Mouse (Mus musculus): ENCODE data around the gene Pctp. TPM values are rescaled to one million over a fixed set of nuclear protein-coding genes. Genes with fewer than 3 reads are reported as not detected.

The Pctp gene
- polyA plus RNA-seq, 1 experiment from 2014 or later: 6.9 TPM

GRCm38 (mm10) chr11:90030557-90030956 lies 27.9 kb upstream of the Pctp start:
- Histone ChIP-seq H3K9ac (peak overlapping the region; percentile 60), H3K4me2 (replicated peaks) (peak overlapping the region; percentile 62), H3K9me3 (no peaks in the 10 kb centered on the region), H3K27me3 (peaks cover 25% of the 10 kb centered on the region), H3K4me1 (peaks cover 59% of the 10 kb centered on the region), H3K4me3 (peak overlapping the region; percentile 47), H3K27ac (no peak overlapping the region), H3K36me3 (peaks cover 3% of the 10 kb centered on the region)
- under 1% methylated on average over 15 of the region's 15 CpGs for WGBS
- peak; percentile 73; the same call in 1 of the 2 replicates for ATAC-seq (ENCODE audit: low FRiP score, low read depth)

- Histone ChIP-seq H3K9me3 (no peaks in the 10 kb centered on the region), H3K4me2 (replicated peaks) (peak within 1 kb of the TSS; percentile 62), H3K36me3 (no peaks in the 10 kb centered on the region), H3K4me1 (peaks cover 59% of the 10 kb centered on the region), H3K4me3 (peak within 1 kb of the TSS; percentile 47), H3K27ac (no peak within 1 kb of the TSS), H3K27me3 (peaks cover 25% of the 10 kb centered on the region), H3K9ac (peak within 1 kb of the TSS; percentile 60)
- no peak for ATAC-seq (ENCODE audit: low FRiP score, low read depth)
- WGBS: 42% methylated on average over 13 of the region's 13 CpGs
Measured at GRCm38 (mm10) chr11:90029841-90030398, 27.2 kb upstream of the Pctp start, which contains the start of gene Tmem100. TSS of gene Tmem100 (plus strand) at chr11:90030348.

GRCm38 (mm10) chr11:90029354-90029753 lies 26.7 kb upstream of the Pctp start:
- Histone ChIP-seq H3K4me1 (peaks cover 59% of the 10 kb centered on the region), H3K4me2 (replicated peaks) (peak overlapping the region; percentile 62), H3K9ac (peak overlapping the region; percentile 50), H3K27ac (no peak overlapping the region), H3K9me3 (no peaks in the 10 kb centered on the region), H3K27me3 (peaks cover 25% of the 10 kb centered on the region), H3K4me3 (peak overlapping the region; percentile 47), H3K36me3 (no peaks in the 10 kb centered on the region)
- ATAC-seq (ENCODE audit: low FRiP score, low read depth): no peak
- WGBS: 19% methylated on average over 10 of the region's 10 CpGs

- no peak for ATAC-seq (ENCODE audit: low FRiP score, low read depth)
- Histone ChIP-seq H3K27me3 (peaks cover 25% of the 10 kb centered on the region), H3K36me3 (no peaks in the 10 kb centered on the region), H3K27ac (no peak overlapping the region), H3K4me2 (replicated peaks) (no peak overlapping the region), H3K9ac (no peak overlapping the region), H3K4me3 (no peak overlapping the region), H3K9me3 (no peaks in the 10 kb centered on the region), H3K4me1 (peaks cover 59% of the 10 kb centered on the region)
- 89% methylated on average over 8 of the region's 8 CpGs for WGBS
Measured at GRCm38 (mm10) chr11:90028746-90029145, 26.1 kb upstream of the Pctp start.

GRCm38 (mm10) chr11:90027216-90027615 lies 24.5 kb upstream of the Pctp start:
- Histone ChIP-seq H3K9ac (no peak overlapping the region), H3K4me1 (peaks cover 53% of the 10 kb centered on the region), H3K9me3 (no peaks in the 10 kb centered on the region), H3K4me3 (no peak overlapping the region), H3K27me3 (peaks cover 20% of the 10 kb centered on the region), H3K27ac (no peak overlapping the region), H3K36me3 (no peaks in the 10 kb centered on the region), H3K4me2 (replicated peaks) (no peak overlapping the region)
- ATAC-seq (ENCODE audit: low FRiP score, low read depth): no peak
- WGBS: 30% methylated on average over 7 of the region's 7 CpGs

GRCm38 (mm10) chr11:90026802-90027174 lies 24.1 kb upstream of the Pctp start:
- no peak overlapping the region for H3K4me2 ChIP-seq (replicated peaks)
- no peak for ATAC-seq (ENCODE audit: low FRiP score, low read depth)
- H3K27me3 ChIP-seq: peaks cover 16% of the 10 kb centered on the region
- no peak overlapping the region for H3K9ac ChIP-seq
- H3K27ac ChIP-seq: no peak overlapping the region
- no peak overlapping the region for H3K4me3 ChIP-seq
- H3K9me3 ChIP-seq: no peaks in the 10 kb centered on the region
- H3K4me1 ChIP-seq: peaks cover 49% of the 10 kb centered on the region
- no peaks in the 10 kb centered on the region for H3K36me3 ChIP-seq
- WGBS: 42% methylated on average over 5 of the region's 5 CpGs

GRCm38 (mm10) chr11:90025891-90026801 lies 23.5 kb upstream of the Pctp start:
- no peak overlapping the region for H3K27ac ChIP-seq
- H3K9me3 ChIP-seq: no peaks in the 10 kb centered on the region
- peaks cover 42% of the 10 kb centered on the region for H3K4me1 ChIP-seq
- H3K9ac ChIP-seq: no peak overlapping the region
- H3K27me3 ChIP-seq: peaks cover 9% of the 10 kb centered on the region
- no peak for ATAC-seq (ENCODE audit: low FRiP score, low read depth)
- H3K4me2 ChIP-seq (replicated peaks): peak overlapping the region; percentile 38; the same call in 1 of the 2 replicates
- no peak overlapping the region for H3K4me3 ChIP-seq
- 31% methylated on average over 14 of the region's 14 CpGs for WGBS
- H3K36me3 ChIP-seq: no peaks in the 10 kb centered on the region

GRCm38 (mm10) chr11:90019161-90019560 lies 16.5 kb upstream of the Pctp start:
- 18% methylated on average over 7 of the region's 7 CpGs for WGBS

GRCm38 (mm10) chr11:90015281-90015680 lies 12.6 kb upstream of the Pctp start:
- Histone ChIP-seq H3K9me3 (no peaks in the 10 kb centered on the region), H3K4me3 (no peak overlapping the region), H3K9ac (no peak overlapping the region), H3K4me1 (0 out of 2 replicates have a peak, but pooled peaks cover 4% of the 10 kb centered on the region), H3K36me3 (no peaks in the 10 kb centered on the region), H3K27ac (no peak overlapping the region), H3K4me2 (replicated peaks) (no peak overlapping the region), H3K27me3 (no peaks in the 10 kb centered on the region)
- WGBS: 28% methylated on average over 7 of the region's 7 CpGs
- no peak for ATAC-seq (ENCODE audit: low FRiP score, low read depth)

More at GRCm38 (mm10) chr11:90019161-90019560, 16.5 kb upstream of the Pctp start:
- no peak overlapping the region for H3K4me2 ChIP-seq (replicated peaks)
- no peak overlapping the region for H3K4me3 ChIP-seq
- no peak for ATAC-seq (ENCODE audit: low FRiP score, low read depth)
- 0 out of 2 replicates have a peak, but pooled peaks cover 4% of the 10 kb centered on the region for H3K4me1 ChIP-seq
- no peaks in the 10 kb centered on the region for H3K27me3 ChIP-seq
- no peak overlapping the region for H3K9ac ChIP-seq
- H3K9me3 ChIP-seq: no peaks in the 10 kb centered on the region
- H3K27ac ChIP-seq: no peak overlapping the region
- H3K36me3 ChIP-seq: no peaks in the 10 kb centered on the region

GRCm38 (mm10) chr11:90013657-90014056 lies 11.0 kb upstream of the Pctp start:
- Histone ChIP-seq H3K36me3 (no peaks in the 10 kb centered on the region), H3K4me1 (0 out of 2 replicates have a peak, but pooled peaks cover 4% of the 10 kb centered on the region), H3K9ac (no peak overlapping the region), H3K27me3 (no peaks in the 10 kb centered on the region), H3K9me3 (no peaks in the 10 kb centered on the region), H3K27ac (no peak overlapping the region), H3K4me2 (replicated peaks) (no peak overlapping the region), H3K4me3 (no peak overlapping the region)
- ATAC-seq (ENCODE audit: low FRiP score, low read depth): no peak
- 84% methylated on average over 6 of the region's 6 CpGs for WGBS

GRCm38 (mm10) chr11:90007791-90008531 lies 5.3 kb upstream of the Pctp start:
- H3K9me3 ChIP-seq: no peaks in the 10 kb centered on the region
- no peaks in the 10 kb centered on the region for H3K27me3 ChIP-seq
- H3K9ac ChIP-seq: no peak overlapping the region
- no peak overlapping the region for H3K4me2 ChIP-seq (replicated peaks)
- ATAC-seq (ENCODE audit: low FRiP score, low read depth): no peak
- H3K4me1 ChIP-seq: no peaks in the 10 kb centered on the region
- no peaks in the 10 kb centered on the region for H3K36me3 ChIP-seq
- 7% methylated on average over 7 of the region's 7 CpGs for WGBS
- no peak overlapping the region for H3K4me3 ChIP-seq
- no peak overlapping the region for H3K27ac ChIP-seq

- no peaks in the 10 kb centered on the region for H3K36me3 ChIP-seq
- no peak overlapping the region for H3K4me3 ChIP-seq
- H3K9me3 ChIP-seq: no peaks in the 10 kb centered on the region
- no peak overlapping the region for H3K27ac ChIP-seq
- H3K9ac ChIP-seq: no peak overlapping the region
- ATAC-seq (ENCODE audit: low FRiP score, low read depth): no peak
- no peak overlapping the region for H3K4me2 ChIP-seq (replicated peaks)
- H3K27me3 ChIP-seq: no peaks in the 10 kb centered on the region
- peaks cover 7% of the 10 kb centered on the region; the same call in 1 of the 2 replicates for H3K4me1 ChIP-seq
- WGBS: 35% methylated on average over 4 of the region's 4 CpGs
Measured at GRCm38 (mm10) chr11:90006111-90006510, 3.4 kb upstream of the Pctp start.

Data from limb, embryonic 13.5 days (tissue).